Mouse (Mus musculus): Measurements from ENCODE around the gene Igsf8. TPM values are rescaled to one million over a fixed set of nuclear protein-coding genes. Genes with fewer than 3 reads are reported as not detected.

Gene Igsf8
- polyA plus RNA-seq, 1 experiment from 2014 or later: 26.1 TPM

GRCm38 (mm10) chr1:172305153-172305552, 43.7 kb downstream of the Igsf8 start:
- H3K4me3 ChIP-seq: no peak overlapping the region

DNA sequence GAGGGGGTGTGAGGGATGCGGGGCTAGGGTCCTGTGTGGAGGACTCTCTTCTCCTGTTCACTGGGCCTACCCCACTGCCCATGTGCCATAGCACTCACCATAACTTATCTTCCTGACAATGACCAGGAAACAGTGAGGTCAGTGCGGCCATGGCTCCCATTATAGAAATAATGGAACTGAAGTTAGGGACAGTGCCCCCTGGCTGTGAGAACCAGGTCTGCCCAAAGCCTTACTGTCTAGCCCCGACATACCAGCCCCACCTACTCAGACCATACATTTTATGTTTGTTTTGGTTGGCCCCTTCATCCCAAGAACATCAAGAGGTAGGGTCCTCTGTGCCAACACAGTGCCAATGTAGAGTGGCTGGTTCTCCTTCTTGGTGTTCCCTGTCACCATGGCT, 44.2 kb downstream of the Igsf8 start:
- no peaks in the 10 kb centered on the region for H3K27me3 ChIP-seq (replicated peaks)
- no peak overlapping the region for H3K4me3 ChIP-seq
- no peaks in the 10 kb centered on the region for H3K9me3 ChIP-seq (replicated peaks)
- no peak overlapping the region for H3K4me2 ChIP-seq
- H3K27ac ChIP-seq (ENCODE audit: poor library complexity, severe bottlenecking): no peak overlapping the region
- peaks cover 40% of the 10 kb centered on the region for H3K4me1 ChIP-seq (replicated peaks)
- no peak for ATAC-seq (ENCODE audit: insufficient number of reproducible peaks, low FRiP score)
- H3K36me3 ChIP-seq: no peaks in the 10 kb centered on the region
- 68% methylated on average over 3 of the region's 3 CpGs for WGBS
- H3K9ac ChIP-seq: no peak overlapping the region

More at GRCm38 (mm10) chr1:172305153-172305552, 43.7 kb downstream of the Igsf8 start:
- WGBS: 89% methylated on average over 2 of the region's 2 CpGs
- no peak overlapping the region for H3K9ac ChIP-seq
- H3K27me3 ChIP-seq (replicated peaks): no peaks in the 10 kb centered on the region
- no peak overlapping the region for H3K4me2 ChIP-seq
- no peak for ATAC-seq (ENCODE audit: insufficient number of reproducible peaks, low FRiP score)
- no peaks in the 10 kb centered on the region for H3K9me3 ChIP-seq (replicated peaks)
- peaks cover 45% of the 10 kb centered on the region for H3K4me1 ChIP-seq (replicated peaks)
- no peak overlapping the region for H3K27ac ChIP-seq (ENCODE audit: poor library complexity, severe bottlenecking)
- no peaks in the 10 kb centered on the region for H3K36me3 ChIP-seq

DNA sequence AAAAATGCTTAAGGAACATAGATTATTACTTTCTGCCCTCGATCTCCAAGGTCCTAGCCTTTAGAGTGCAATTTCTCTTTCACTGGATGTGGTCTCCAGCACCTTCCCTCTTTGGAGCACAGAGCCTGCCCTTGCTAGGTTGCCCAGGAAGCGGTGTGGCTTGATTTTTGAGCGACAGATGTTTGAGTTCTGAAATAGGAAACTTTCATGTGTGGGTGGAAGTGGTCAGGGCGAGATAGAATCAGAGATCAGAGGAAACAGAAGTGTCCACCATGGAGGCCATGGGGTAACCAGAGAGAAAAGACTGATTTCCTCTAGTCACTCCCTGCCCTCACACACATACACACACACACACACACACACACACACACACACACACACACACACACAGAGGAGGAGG, 44.8 kb downstream of the Igsf8 start:
- no peak overlapping the region for H3K4me3 ChIP-seq
- H3K4me1 ChIP-seq (replicated peaks): peaks cover 38% of the 10 kb centered on the region
- 60% methylated on average over 4 of the region's 4 CpGs for WGBS

GRCm38 (mm10) chr1:172306885-172307284, 45.4 kb downstream of the Igsf8 start:
- 81% methylated on average over 5 of the region's 6 CpGs for WGBS
- peaks cover 37% of the 10 kb centered on the region for H3K4me1 ChIP-seq (replicated peaks)

More for the DNA sequence above, 44.8 kb downstream of the Igsf8 start:
- no peak overlapping the region for H3K27ac ChIP-seq (ENCODE audit: poor library complexity, severe bottlenecking)
- no peaks in the 10 kb centered on the region for H3K27me3 ChIP-seq (replicated peaks)
- no peaks in the 10 kb centered on the region for H3K9me3 ChIP-seq (replicated peaks)
- ATAC-seq (ENCODE audit: insufficient number of reproducible peaks, low FRiP score): no peak
- H3K9ac ChIP-seq: no peak overlapping the region
- H3K4me2 ChIP-seq: no peak overlapping the region
- no peaks in the 10 kb centered on the region for H3K36me3 ChIP-seq

GRCm38 (mm10) chr1:172307936-172308335, 46.5 kb downstream of the Igsf8 start:
- no peaks in the 10 kb centered on the region for H3K36me3 ChIP-seq
- no peak overlapping the region for H3K9ac ChIP-seq
- no peaks in the 10 kb centered on the region for H3K9me3 ChIP-seq (replicated peaks)
- H3K27me3 ChIP-seq (replicated peaks): no peaks in the 10 kb centered on the region
- H3K4me1 ChIP-seq (replicated peaks): peaks cover 31% of the 10 kb centered on the region
- WGBS: 63% methylated on average over 10 of the region's 10 CpGs
- ATAC-seq (ENCODE audit: insufficient number of reproducible peaks, low FRiP score): no peak
- no peak overlapping the region for H3K4me3 ChIP-seq
- no peak overlapping the region for H3K4me2 ChIP-seq
- H3K27ac ChIP-seq (ENCODE audit: poor library complexity, severe bottlenecking): no peak overlapping the region

More at GRCm38 (mm10) chr1:172306885-172307284, 45.4 kb downstream of the Igsf8 start:
- Histone ChIP-seq H3K27ac (ENCODE audit: poor library complexity, severe bottlenecking) (no peak overlapping the region), H3K27me3 (replicated peaks) (no peaks in the 10 kb centered on the region), H3K4me2 (no peak overlapping the region), H3K9me3 (replicated peaks) (no peaks in the 10 kb centered on the region), H3K4me3 (no peak overlapping the region), H3K36me3 (no peaks in the 10 kb centered on the region), H3K9ac (no peak overlapping the region)
- ATAC-seq (ENCODE audit: insufficient number of reproducible peaks, low FRiP score): no peak

DNA sequence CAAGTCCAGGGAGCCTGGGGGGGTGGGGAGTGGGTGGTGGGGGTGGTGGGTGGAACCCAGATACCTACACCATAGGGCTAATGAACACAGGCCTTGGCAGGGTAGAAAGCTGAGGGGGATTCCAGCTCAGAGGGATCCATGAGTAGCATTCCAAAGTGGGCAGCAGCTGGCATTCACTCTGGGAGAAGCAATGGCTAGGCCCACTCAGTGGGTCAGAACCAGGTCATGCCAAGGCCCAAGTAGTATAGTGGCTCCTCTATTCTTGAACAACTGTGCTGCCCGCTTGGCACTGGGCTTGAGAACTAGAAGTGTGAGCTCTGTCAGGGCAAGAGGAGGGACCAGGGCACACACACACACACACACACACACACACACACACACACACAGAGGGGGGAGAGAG, 47.0 kb downstream of the Igsf8 start:
- H3K4me3 ChIP-seq: no peak overlapping the region
- peaks cover 34% of the 10 kb centered on the region for H3K4me1 ChIP-seq (replicated peaks)
- H3K27me3 ChIP-seq (replicated peaks): peaks cover 3% of the 10 kb centered on the region; the same call in 1 of the 2 replicates
- no peak overlapping the region for H3K9ac ChIP-seq
- no peaks in the 10 kb centered on the region for H3K36me3 ChIP-seq
- H3K27ac ChIP-seq (ENCODE audit: poor library complexity, severe bottlenecking): no peak overlapping the region
- no peak for ATAC-seq (ENCODE audit: insufficient number of reproducible peaks, low FRiP score)
- H3K4me2 ChIP-seq: no peak overlapping the region
- no peaks in the 10 kb centered on the region for H3K9me3 ChIP-seq (replicated peaks)
- WGBS: 92% methylated on average over 1 of the region's 1 CpGs

GRCm38 (mm10) chr1:172309699-172310398, 48.4 kb downstream of the Igsf8 start:
- peak overlapping the region; percentile 83 for H3K27ac ChIP-seq (ENCODE audit: poor library complexity, severe bottlenecking)
- H3K9me3 ChIP-seq (replicated peaks): no peaks in the 10 kb centered on the region
- H3K9ac ChIP-seq: peak overlapping the region; percentile 66
- H3K4me1 ChIP-seq (replicated peaks): peaks cover 29% of the 10 kb centered on the region
- peak overlapping the region; percentile 35 for H3K4me3 ChIP-seq
- H3K27me3 ChIP-seq (replicated peaks): peaks cover 8% of the 10 kb centered on the region; the same call in 1 of the 2 replicates
- no peaks in the 10 kb centered on the region for H3K36me3 ChIP-seq
- peak overlapping the region; percentile 73 for H3K4me2 ChIP-seq
- WGBS: 2% methylated on average over 14 of the region's 14 CpGs
- ATAC-seq (ENCODE audit: insufficient number of reproducible peaks, low FRiP score): peak; percentile 75

GRCm38 (mm10) chr1:172311248-172311906, 49.9 kb downstream of the Igsf8 start:
- Histone ChIP-seq H3K9me3 (replicated peaks) (no peaks in the 10 kb centered on the region), H3K4me3 (peak overlapping the region; percentile 88), H3K4me1 (replicated peaks) (peaks cover 28% of the 10 kb centered on the region), H3K27me3 (replicated peaks) (peaks cover 12% of the 10 kb centered on the region), H3K36me3 (no peaks in the 10 kb centered on the region), H3K27ac (ENCODE audit: poor library complexity, severe bottlenecking) (peak overlapping the region; percentile 80), H3K9ac (peak overlapping the region; percentile 90), H3K4me2 (peak overlapping the region; percentile 95)
- peak; percentile 22 for ATAC-seq (ENCODE audit: insufficient number of reproducible peaks, low FRiP score)
- WGBS: 3% methylated on average over 23 of the region's 23 CpGs

GRCm38 (mm10) chr1:172311921-172312767, 50.7 kb downstream of the Igsf8 start:
- Histone ChIP-seq H3K36me3 (no peaks in the 10 kb centered on the region), H3K9ac (peak overlapping the region; percentile 90), H3K9me3 (replicated peaks) (no peaks in the 10 kb centered on the region), H3K4me2 (peak overlapping the region; percentile 95), H3K27ac (ENCODE audit: poor library complexity, severe bottlenecking) (peak overlapping the region; percentile 80), H3K27me3 (replicated peaks) (peaks cover 16% of the 10 kb centered on the region), H3K4me1 (replicated peaks) (peaks cover 26% of the 10 kb centered on the region), H3K4me3 (peak overlapping the region; percentile 88)
- WGBS: under 1% methylated on average over 45 of the region's 55 CpGs
- ATAC-seq (ENCODE audit: insufficient number of reproducible peaks, low FRiP score): peak; percentile 89

GRCm38 (mm10) chr1:172312768-172313561, 51.5 kb downstream of the Igsf8 start:
- Histone ChIP-seq H3K27ac (ENCODE audit: poor library complexity, severe bottlenecking) (no peak overlapping the region), H3K27me3 (replicated peaks) (peaks cover 24% of the 10 kb centered on the region), H3K4me3 (peak overlapping the region; percentile 88), H3K4me2 (peak overlapping the region; percentile 95), H3K4me1 (replicated peaks) (peaks cover 31% of the 10 kb centered on the region), H3K9me3 (replicated peaks) (no peaks in the 10 kb centered on the region), H3K36me3 (peaks cover 2% of the 10 kb centered on the region), H3K9ac (peak overlapping the region; percentile 90)
- WGBS: 21% methylated on average over 16 of the region's 16 CpGs
- ATAC-seq (ENCODE audit: insufficient number of reproducible peaks, low FRiP score): no peak; the same call in 1 of the 2 replicates
